Mouse (Mus musculus): Measurements from ENCODE around the gene Calcoco1. TPM values are rescaled to one million over a fixed set of nuclear protein-coding genes. Genes with fewer than 3 reads are reported as not detected.
A peak's percentile ranks its signal among the peaks of the same experiment; 100 is the strongest.

The Calcoco1 gene
- polyA plus RNA-seq, 1 experiment from 2014 or later, result 27.0 TPM

DNA sequence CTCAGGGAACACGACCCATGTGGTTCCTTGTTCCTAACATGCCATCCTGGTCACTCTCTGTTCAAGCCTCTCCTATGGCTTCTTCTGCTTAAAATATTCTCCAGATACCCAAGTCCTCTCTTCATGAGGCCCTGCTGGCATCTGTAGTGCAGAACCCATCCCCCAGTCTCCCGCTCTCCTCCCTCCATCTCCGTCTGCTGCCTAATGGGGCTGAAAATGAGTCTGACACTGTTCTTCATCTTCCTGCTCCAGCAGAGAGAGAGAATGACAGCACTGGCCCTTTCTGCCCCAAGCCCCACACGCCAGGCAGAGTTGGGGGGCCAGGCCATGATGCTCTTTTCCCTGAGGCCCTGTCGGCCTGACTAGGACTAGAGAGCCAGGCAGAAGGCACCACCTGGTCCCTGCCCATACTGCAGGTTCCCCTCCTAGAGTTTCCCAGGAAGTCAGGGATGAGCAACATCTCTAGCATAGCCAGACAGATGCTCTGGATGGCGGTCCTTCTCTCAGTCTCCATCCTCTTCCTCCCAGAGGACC, 14.2 kb downstream of the Calcoco1 start:
- H3K4me2 ChIP-seq (ENCODE audit: low read depth, low read length), result no peak overlapping the region
- no peak for ATAC-seq
- no peaks in the 10 kb centered on the region for H3K4me1 ChIP-seq (ENCODE audit: control insufficient read depth, insufficient read depth, low read length)
- no peak overlapping the region for H3K4me3 ChIP-seq (ENCODE audit: low read length)
- no peak overlapping the region for H3K27ac ChIP-seq (ENCODE audit: low read length)
- H3K9me3 ChIP-seq (ENCODE audit: control insufficient read depth, low read length), result no peaks in the 10 kb centered on the region
- H3K27me3 ChIP-seq (replicated peaks; ENCODE audit: control insufficient read depth, insufficient read depth, low read length), result no peaks in the 10 kb centered on the region
- no peak overlapping the region for H3K9ac ChIP-seq (ENCODE audit: low read depth, low read length)
- 68% methylated on average over 6 of the region's 6 CpGs for WGBS
- H3K36me3 ChIP-seq (ENCODE audit: control insufficient read depth, insufficient read depth, low read length), result peaks cover 3% of the 10 kb centered on the region; the same call in 1 of the 2 replicates

DNA sequence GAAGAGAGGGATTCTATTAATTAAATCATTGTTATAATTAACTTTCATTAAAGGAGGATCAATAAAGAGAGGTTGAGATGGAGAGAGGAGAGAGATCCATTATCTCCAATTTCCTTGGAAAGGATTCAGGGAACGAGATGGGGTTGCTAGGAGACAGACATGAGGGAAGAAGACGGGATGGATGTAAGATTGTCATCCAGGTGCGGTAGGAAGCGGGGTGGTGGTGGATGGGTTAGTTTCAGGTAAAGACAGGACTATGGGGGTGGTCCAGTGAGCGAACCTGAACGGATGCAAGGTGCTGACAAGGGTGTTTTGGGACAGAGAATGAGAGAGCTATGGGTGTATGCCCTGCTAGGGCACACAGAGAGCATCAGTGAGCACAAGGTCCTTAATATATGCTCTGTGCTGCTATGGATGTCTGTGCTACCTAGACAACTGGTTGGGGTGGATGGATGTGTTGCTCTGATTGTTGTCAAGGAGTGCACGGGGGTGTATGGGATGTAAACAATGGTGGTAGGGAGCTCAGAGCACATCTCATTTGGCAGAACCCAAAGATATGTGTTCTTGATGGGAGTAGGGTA, 16.0 kb downstream of the Calcoco1 start:
- no peaks in the 10 kb centered on the region for H3K4me1 ChIP-seq (ENCODE audit: control insufficient read depth, insufficient read depth, low read length)
- H3K27ac ChIP-seq (ENCODE audit: low read length), result no peak overlapping the region
- H3K27me3 ChIP-seq (replicated peaks; ENCODE audit: control insufficient read depth, insufficient read depth, low read length), result no peaks in the 10 kb centered on the region
- H3K9me3 ChIP-seq (ENCODE audit: control insufficient read depth, low read length), result no peaks in the 10 kb centered on the region
- WGBS, result 75% methylated on average over 7 of the region's 7 CpGs
- no peak overlapping the region for H3K4me3 ChIP-seq (ENCODE audit: low read length)
- no peak for ATAC-seq
- H3K36me3 ChIP-seq (ENCODE audit: control insufficient read depth, insufficient read depth, low read length), result peaks cover 3% of the 10 kb centered on the region; the same call in 1 of the 2 replicates
- H3K9ac ChIP-seq (ENCODE audit: low read depth, low read length), result no peak overlapping the region
- H3K4me2 ChIP-seq (ENCODE audit: low read depth, low read length), result no peak overlapping the region

DNA sequence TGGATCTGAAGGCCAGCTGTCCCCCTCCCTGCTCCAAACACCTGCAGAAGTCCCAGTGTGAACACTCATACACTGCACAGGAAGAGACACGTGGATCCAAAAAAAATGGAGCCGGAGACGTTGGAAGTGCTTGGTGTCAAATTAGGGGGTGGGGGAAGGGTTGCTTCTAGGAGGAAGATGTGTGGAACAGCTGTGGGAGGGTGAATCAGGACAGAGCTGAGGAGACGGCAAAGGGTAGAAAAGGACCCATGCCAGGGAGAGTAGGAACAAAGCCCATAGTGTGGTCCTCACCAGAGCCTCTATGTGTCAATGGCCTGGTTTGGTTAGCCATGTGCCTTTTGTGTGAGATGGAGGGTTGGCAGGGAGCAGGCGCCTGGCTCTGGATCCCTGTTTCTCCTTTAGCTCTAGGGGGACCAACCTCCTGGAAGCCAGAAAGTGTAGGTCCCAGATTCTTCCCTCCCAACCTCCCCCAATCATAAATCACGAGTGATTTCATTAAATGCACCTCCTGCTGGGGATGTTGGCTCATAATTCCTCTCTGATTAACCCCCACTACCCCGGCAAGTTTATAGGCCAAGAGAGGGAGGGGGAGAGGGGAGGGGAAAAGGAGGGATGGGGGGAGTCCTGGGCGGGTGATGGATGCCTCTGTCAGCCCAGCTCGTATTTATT, 16.6 kb downstream of the Calcoco1 start:
- Histone ChIP-seq H3K9ac (ENCODE audit: low read depth, low read length) (no peak overlapping the region), H3K9me3 (ENCODE audit: control insufficient read depth, low read length) (no peaks in the 10 kb centered on the region), H3K36me3 (ENCODE audit: control insufficient read depth, insufficient read depth, low read length) (peaks cover 3% of the 10 kb centered on the region; the same call in 1 of the 2 replicates), H3K4me3 (ENCODE audit: low read length) (no peak overlapping the region), H3K27me3 (replicated peaks; ENCODE audit: control insufficient read depth, insufficient read depth, low read length) (no peaks in the 10 kb centered on the region), H3K4me2 (ENCODE audit: low read depth, low read length) (no peak overlapping the region), H3K27ac (ENCODE audit: low read length) (no peak overlapping the region), H3K4me1 (ENCODE audit: control insufficient read depth, insufficient read depth, low read length) (no peaks in the 10 kb centered on the region)
- 41% methylated on average over 9 of the region's 9 CpGs for WGBS
- ATAC-seq, result no peak

DNA sequence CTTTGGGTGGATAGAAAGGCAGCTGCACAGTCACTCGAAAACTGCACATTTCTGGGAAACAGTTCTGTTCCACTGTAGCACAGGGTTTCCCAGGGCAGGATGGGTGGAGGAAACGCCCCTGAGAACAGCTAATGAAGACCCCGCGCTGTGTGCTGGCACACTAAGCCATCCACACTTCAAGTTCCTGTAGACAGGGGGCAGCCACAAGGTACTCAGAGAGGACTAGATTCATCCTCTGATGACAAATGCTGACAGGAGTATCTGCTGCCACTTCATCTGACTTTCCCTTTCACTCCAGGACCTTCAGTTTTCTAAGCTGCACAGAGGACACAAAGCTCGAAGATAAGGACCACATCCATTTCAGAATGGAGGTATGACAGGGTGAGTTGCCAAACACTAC, 17.2 kb downstream of the Calcoco1 start:
- H3K36me3 ChIP-seq (ENCODE audit: control insufficient read depth, insufficient read depth, low read length), result no peaks in the 10 kb centered on the region; the same call in 1 of the 2 replicates
- H3K27me3 ChIP-seq (replicated peaks; ENCODE audit: control insufficient read depth, insufficient read depth, low read length), result no peaks in the 10 kb centered on the region
- no peaks in the 10 kb centered on the region for H3K4me1 ChIP-seq (ENCODE audit: control insufficient read depth, insufficient read depth, low read length)
- no peaks in the 10 kb centered on the region for H3K9me3 ChIP-seq (ENCODE audit: control insufficient read depth, low read length)
- H3K9ac ChIP-seq (ENCODE audit: low read depth, low read length), result no peak overlapping the region
- ATAC-seq, result no peak
- no peak overlapping the region for H3K4me3 ChIP-seq (ENCODE audit: low read length)
- no peak overlapping the region for H3K27ac ChIP-seq (ENCODE audit: low read length)
- no peak overlapping the region for H3K4me2 ChIP-seq (ENCODE audit: low read depth, low read length)
- 64% methylated on average over 5 of the region's 5 CpGs for WGBS

DNA sequence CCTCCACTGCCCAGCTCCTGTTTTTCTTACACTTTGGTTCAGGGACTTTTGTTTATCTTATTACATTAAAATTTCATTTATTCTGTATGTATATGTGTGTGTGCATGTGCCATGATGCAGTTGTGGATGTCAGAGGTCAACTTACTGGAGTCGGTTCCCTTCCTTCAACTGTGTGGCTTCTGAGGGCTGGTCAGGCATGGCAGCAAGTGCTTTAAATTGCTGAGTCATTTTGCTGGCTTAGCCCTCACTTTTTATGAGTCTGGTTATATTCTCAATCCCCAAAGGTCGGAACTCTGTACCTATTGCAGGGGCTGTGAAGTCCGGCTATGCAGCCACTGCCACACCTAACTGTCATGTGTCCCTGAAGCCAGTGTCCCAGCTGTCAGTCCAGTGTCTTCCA, 19.0 kb downstream of the Calcoco1 start:
- Histone ChIP-seq H3K4me2 (ENCODE audit: low read depth, low read length) (no peak overlapping the region), H3K27ac (ENCODE audit: low read length) (no peak overlapping the region), H3K4me1 (ENCODE audit: control insufficient read depth, insufficient read depth, low read length) (no peaks in the 10 kb centered on the region), H3K9ac (ENCODE audit: low read depth, low read length) (no peak overlapping the region), H3K4me3 (ENCODE audit: low read length) (no peak overlapping the region), H3K9me3 (ENCODE audit: control insufficient read depth, low read length) (no peaks in the 10 kb centered on the region), H3K36me3 (ENCODE audit: control insufficient read depth, insufficient read depth, low read length) (no peaks in the 10 kb centered on the region; the same call in 1 of the 2 replicates), H3K27me3 (replicated peaks; ENCODE audit: control insufficient read depth, insufficient read depth, low read length) (peaks cover 12% of the 10 kb centered on the region; the same call in 1 of the 2 replicates)
- 72% methylated on average over 3 of the region's 3 CpGs for WGBS
- ATAC-seq, result no peak

DNA sequence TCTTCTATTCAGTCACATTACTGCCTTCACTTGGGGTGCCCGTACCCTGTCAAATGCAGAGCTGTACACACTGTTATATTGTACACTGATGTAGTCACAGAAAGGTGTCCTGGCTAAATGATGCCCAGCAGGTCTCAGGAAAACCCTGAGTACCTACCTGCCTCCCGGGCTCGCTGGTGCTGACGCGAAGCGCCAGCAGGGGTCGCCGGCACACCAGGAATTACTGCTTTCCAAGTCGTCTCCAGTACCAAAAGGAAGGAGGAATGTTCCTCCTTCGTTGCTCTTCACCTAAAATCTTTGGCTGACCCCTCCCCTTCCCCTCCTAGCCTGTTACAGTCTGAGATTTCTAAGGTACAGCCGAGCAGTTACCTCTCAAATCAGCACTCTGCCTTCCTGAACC, 23.8 kb downstream of the Calcoco1 start:
- 1% methylated on average over 11 of the region's 11 CpGs for WGBS
- H3K4me1 ChIP-seq (ENCODE audit: control insufficient read depth, insufficient read depth, low read length), result peaks cover 6% of the 10 kb centered on the region; the same call in 1 of the 2 replicates
- peak; percentile 43; the same call in 1 of the 2 replicates for ATAC-seq
- peaks cover 60% of the 10 kb centered on the region for H3K27me3 ChIP-seq (replicated peaks; ENCODE audit: control insufficient read depth, insufficient read depth, low read length)
- no peak overlapping the region for H3K27ac ChIP-seq (ENCODE audit: low read length)
- H3K9me3 ChIP-seq (ENCODE audit: control insufficient read depth, low read length), result no peaks in the 10 kb centered on the region
- H3K4me2 ChIP-seq (ENCODE audit: low read depth, low read length), result no peak overlapping the region
- H3K36me3 ChIP-seq (ENCODE audit: control insufficient read depth, insufficient read depth, low read length), result no peaks in the 10 kb centered on the region
- H3K4me3 ChIP-seq (ENCODE audit: low read length), result no peak overlapping the region
- H3K9ac ChIP-seq (ENCODE audit: low read depth, low read length), result no peak overlapping the region

DNA sequence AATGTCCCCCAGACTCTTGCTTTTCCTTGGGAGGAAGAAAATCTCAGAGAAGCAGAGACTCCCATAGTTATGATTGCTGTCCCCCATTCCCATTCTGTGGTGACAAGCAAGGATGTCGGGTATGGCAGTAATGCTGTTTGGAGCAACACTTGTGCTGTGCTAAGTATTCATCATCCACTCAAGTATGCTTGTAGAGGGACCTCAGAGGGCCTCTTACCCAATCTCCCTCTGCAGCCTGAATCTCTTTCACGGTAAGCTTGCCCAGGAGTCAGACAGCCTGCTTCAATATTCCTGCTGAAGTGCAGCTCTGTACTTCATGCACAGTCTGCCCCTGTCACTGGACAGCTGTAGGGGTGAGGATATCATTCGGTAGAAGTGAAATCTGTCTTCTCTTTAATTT, 25.1 kb downstream of the Calcoco1 start:
- H3K9me3 ChIP-seq (ENCODE audit: control insufficient read depth, low read length), result no peaks in the 10 kb centered on the region
- no peak overlapping the region for H3K9ac ChIP-seq (ENCODE audit: low read depth, low read length)
- no peak overlapping the region for H3K27ac ChIP-seq (ENCODE audit: low read length)
- WGBS, result 41% methylated on average over 3 of the region's 3 CpGs
- H3K36me3 ChIP-seq (ENCODE audit: control insufficient read depth, insufficient read depth, low read length), result no peaks in the 10 kb centered on the region
- peaks cover 15% of the 10 kb centered on the region; the same call in 1 of the 2 replicates for H3K4me1 ChIP-seq (ENCODE audit: control insufficient read depth, insufficient read depth, low read length)
- peaks cover 72% of the 10 kb centered on the region for H3K27me3 ChIP-seq (replicated peaks; ENCODE audit: control insufficient read depth, insufficient read depth, low read length)
- no peak overlapping the region for H3K4me3 ChIP-seq (ENCODE audit: low read length)
- no peak overlapping the region for H3K4me2 ChIP-seq (ENCODE audit: low read depth, low read length)
- ATAC-seq, result no peak

DNA sequence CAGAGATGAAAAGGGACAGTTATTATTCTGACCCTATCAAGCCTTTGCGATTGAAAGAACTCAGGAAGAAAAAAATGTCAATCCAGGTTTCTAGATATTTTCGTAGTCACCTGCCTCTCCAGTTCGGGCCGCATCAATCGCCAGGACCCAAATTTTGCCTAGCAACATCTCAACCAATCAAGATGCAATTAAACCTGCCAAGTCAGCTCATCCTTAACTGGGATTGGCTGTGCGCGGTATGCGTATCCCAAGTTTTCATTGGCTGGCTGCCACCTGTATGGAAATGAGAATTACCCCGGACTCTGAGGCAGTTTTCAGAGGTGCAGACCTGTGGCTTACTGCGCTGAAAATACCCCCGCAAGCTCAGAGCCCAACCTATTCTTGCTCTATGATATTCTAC, 28.4 kb downstream of the Calcoco1 start:
- ATAC-seq, result peak; percentile 74
- no peak overlapping the region for H3K27ac ChIP-seq (ENCODE audit: low read length)
- no peaks in the 10 kb centered on the region for H3K36me3 ChIP-seq (ENCODE audit: control insufficient read depth, insufficient read depth, low read length)
- under 1% methylated on average over 11 of the region's 11 CpGs for WGBS
- H3K27me3 ChIP-seq (replicated peaks; ENCODE audit: control insufficient read depth, insufficient read depth, low read length), result peaks cover 67% of the 10 kb centered on the region
- peaks cover 15% of the 10 kb centered on the region; the same call in 1 of the 2 replicates for H3K4me1 ChIP-seq (ENCODE audit: control insufficient read depth, insufficient read depth, low read length)
- H3K9me3 ChIP-seq (ENCODE audit: control insufficient read depth, low read length), result no peaks in the 10 kb centered on the region
- H3K4me2 ChIP-seq (ENCODE audit: low read depth, low read length), result peak overlapping the region; percentile 97
- peak overlapping the region; percentile 58 for H3K4me3 ChIP-seq (ENCODE audit: low read length)
- no peak overlapping the region for H3K9ac ChIP-seq (ENCODE audit: low read depth, low read length)

DNA sequence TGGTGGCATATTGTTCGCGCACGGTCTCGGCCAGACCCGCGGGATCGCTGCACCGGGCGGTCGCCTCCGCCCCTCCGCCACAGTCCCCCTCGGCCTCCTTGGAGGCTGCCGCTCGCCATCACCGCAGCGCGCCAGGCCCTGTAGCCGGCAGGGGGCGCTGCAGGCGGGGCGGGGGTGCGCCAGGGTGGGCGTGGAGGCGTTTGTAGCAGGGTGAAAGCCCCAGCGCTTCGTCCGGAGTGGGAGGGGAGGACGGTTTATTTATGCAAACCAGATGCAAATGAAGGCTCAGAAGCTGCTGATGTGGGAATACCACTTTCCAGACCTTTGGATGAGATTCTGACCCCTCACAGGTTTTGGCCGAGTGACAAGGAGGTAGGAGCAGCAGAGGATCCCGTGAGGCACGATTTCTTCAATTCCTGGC, 29.0 kb downstream of the Calcoco1 start:
- WGBS, result under 1% methylated on average over 32 of the region's 32 CpGs
- H3K4me2 ChIP-seq (ENCODE audit: low read depth, low read length), result peak overlapping the region; percentile 97

More for the DNA sequence above, 29.0 kb downstream of the Calcoco1 start:
- Histone ChIP-seq H3K4me3 (ENCODE audit: low read length) (peak overlapping the region; percentile 58), H3K27ac (ENCODE audit: low read length) (no peak overlapping the region), H3K27me3 (replicated peaks; ENCODE audit: control insufficient read depth, insufficient read depth, low read length) (peaks cover 62% of the 10 kb centered on the region), H3K4me1 (ENCODE audit: control insufficient read depth, insufficient read depth, low read length) (peaks cover 15% of the 10 kb centered on the region; the same call in 1 of the 2 replicates), H3K9ac (ENCODE audit: low read depth, low read length) (peak overlapping the region; percentile 51), H3K36me3 (ENCODE audit: control insufficient read depth, insufficient read depth, low read length) (no peaks in the 10 kb centered on the region), H3K9me3 (ENCODE audit: control insufficient read depth, low read length) (no peaks in the 10 kb centered on the region)
- ATAC-seq, result peak; percentile 61

Measured in intestine, embryonic 16.5 days (tissue).